ENCODE assay signal across 26 mouse cellular contexts in the genomic region with DNA sequence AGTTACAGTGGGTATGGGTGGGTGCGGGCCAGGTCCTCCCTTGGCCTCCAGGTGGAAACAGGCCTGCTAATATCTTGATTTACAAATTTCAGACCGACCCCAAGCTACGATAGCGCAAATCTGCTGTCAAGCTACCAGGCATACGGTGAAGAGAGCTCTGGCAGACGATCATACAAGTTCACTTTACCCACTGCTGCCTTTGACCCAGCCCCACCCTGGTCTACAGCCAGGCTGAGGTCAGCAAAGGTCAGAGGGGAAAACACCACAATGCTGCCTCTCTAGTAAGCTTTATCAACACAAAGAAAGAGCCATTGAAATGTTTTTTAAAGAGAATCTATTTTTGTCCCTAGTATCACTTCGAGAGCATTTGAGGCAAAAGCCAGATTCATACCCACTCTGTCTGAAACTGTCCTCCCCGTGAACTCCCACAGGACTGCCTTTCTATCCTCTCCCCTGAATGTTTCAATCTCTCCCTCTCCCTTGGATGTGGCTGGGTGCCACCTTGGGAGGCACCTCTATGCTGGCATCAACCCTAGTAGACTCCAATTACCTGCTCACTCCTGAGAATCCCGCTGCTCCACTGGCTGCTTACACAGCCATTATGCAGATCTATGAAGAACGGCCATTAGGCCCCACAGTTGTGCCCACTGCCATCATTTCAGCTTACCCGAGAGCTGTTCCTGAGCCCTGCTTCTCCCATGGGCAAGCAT. TPM values are rescaled to one million over a fixed set of nuclear protein-coding genes. Genes with fewer than 3 reads are reported as not detected.
DNase-seq lines count a peak whose midpoint lies in the region; TF ChIP-seq lines count a peak whose summit lies in the region.
"Had no signal": no experiment of that assay in that cellular context is flagged by ENCODE, and none has a peak within 500 bp of the region (broad histone marks: within the 10 kb centered on the region; RNA-seq: fewer than 3 reads in every experiment).

No protein-coding gene starts in this region.

- H3K4me1 ChIP-seq in ES-E14 (ENCODE audit: control insufficient read depth in 2 of 2, insufficient read depth in 2 of 2, low read length in 2 of 2, poor library complexity in 1 of 2): peaks cover 8 to 14% of the 10 kb centered on the region in 2 experiments; a peak in 2 of 4 replicates
- H3K4me1 ChIP-seq in small intestine, adult 2 months (ENCODE audit: control insufficient read depth, insufficient read depth, insufficient read length, low read length): peaks cover 22% of the 10 kb centered on the region; the same call in 1 of the 2 replicates
- H3K4me1 ChIP-seq: midbrain, embryonic 15.5 days; stomach, embryonic 15.5 days had no signal

- H3K9me3 ChIP-seq in ES-E14 (ENCODE audit: control insufficient read depth, insufficient read depth, low read depth, low read length): no peaks in the 10 kb centered on the region
- H3K9me3 ChIP-seq: heart, embryonic 15.5 days; midbrain, embryonic 15.5 days; stomach, embryonic 15.5 days had no signal

- H3K9ac ChIP-seq in ES-E14 (ENCODE audit: insufficient read depth, low read depth, low read length, poor library complexity, severe bottlenecking): no peak overlapping the region
- H3K9ac ChIP-seq: heart, embryonic 15.5 days; hindbrain, embryonic 14.5 days; liver, embryonic 14.5 days; midbrain, embryonic 15.5 days; stomach, embryonic 15.5 days had no signal

- WGBS in small intestine, adult 2 months: 73% methylated on average over 11 of the region's 11 CpGs

- intact Hi-C loops in gastrocnemius, postnatal 14 days (cut with DNase I; ENCODE audit: low total_unique reads): no loop called here

- peaks cover 25% of the 10 kb centered on the region for H3K36me3 ChIP-seq in ES-E14 (ENCODE audit: control insufficient read depth, insufficient read depth, low read length, poor library complexity, severe bottlenecking)
- H3K36me3 ChIP-seq in small intestine, adult 2 months (ENCODE audit: control insufficient read depth, insufficient read depth, low read length): peaks cover 61% of the 10 kb centered on the region
- H3K36me3 ChIP-seq: heart, embryonic 15.5 days; midbrain, embryonic 15.5 days had no signal

- no peak for TF ChIP-seq CTCF in small intestine, adult 2 months (IDR thresholded peaks at IDR 0.05; ENCODE audit: extremely low read depth, insufficient read length, insufficient replicate concordance, low read depth, low read length)

- peak overlapping the region; percentile 40; the same call in 1 of the 2 replicates for H3K27ac ChIP-seq in ES-E14 (ENCODE audit: insufficient read depth, low read depth, low read length, poor library complexity, severe bottlenecking)
- H3K27ac ChIP-seq in small intestine, adult 2 months (ENCODE audit: insufficient read depth, low read depth, low read length): peak overlapping the region; percentile 19; the same call in 1 of the 2 replicates
- H3K27ac ChIP-seq: heart, embryonic 15.5 days; hindbrain, embryonic 14.5 days; liver, embryonic 14.5 days; midbrain, embryonic 15.5 days; stomach, embryonic 15.5 days had no signal

- in situ Hi-C loops in ES-E14 (cut with MboI; ENCODE audit: low sequenced_read_pairs in 2 of 2, unreplicated experiment in 2 of 2): no loop called here

- H3K4me3 ChIP-seq in ES-E14 (ENCODE audit: insufficient read depth in 1 of 2, low read depth in 1 of 2, low read length in 2 of 2, poor library complexity in 1 of 2, severe bottlenecking in 1 of 2): no peak overlapping the region
- H3K4me3 ChIP-seq in small intestine, adult 2 months (ENCODE audit: low read depth, low read length): no peak overlapping the region
- H3K4me3 ChIP-seq: erythroblast, embryonic 14.5 days; heart, embryonic 15.5 days; midbrain, embryonic 15.5 days; stomach, embryonic 15.5 days had no signal

- TF ChIP-seq POLR2A in small intestine, adult 2 months (IDR thresholded peaks at IDR 0.05; ENCODE audit: low read depth, low read length): no peak

- no peaks in the 10 kb centered on the region for H3K27me3 ChIP-seq in small intestine, adult 2 months (ENCODE audit: control insufficient read depth, insufficient read depth, low read length)
- H3K27me3 ChIP-seq: heart, embryonic 15.5 days; midbrain, embryonic 15.5 days; stomach, embryonic 15.5 days had no signal

- peak; percentile 68 for DNase-seq in cerebellum, adult 9-11 months
- DNase-seq in cerebellum, adult 8-10 months: no peak
- peak; percentile 33 for DNase-seq in gastrocnemius, postnatal 14 days
- no peak for DNase-seq in gastrocnemius, postnatal 10 days
- DNase-seq in ES-E14 (ENCODE audit: low read depth, low spot score): no peak
- no peak for DNase-seq in lung, postnatal 14 days
- DNase-seq: adrenal gland, postnatal 14 days; heart, postnatal 36 days; kidney, adult 9 months; kidney, postnatal 10 days; layer of hippocampus, adult 9-11 months; liver; lung, adult 2 months; lung, postnatal 10 days; thymus, adult 18-20 months; thymus, postnatal 25 days had no signal

TF ChIP-seq in ES-E14, 5 proteins besides CTCF, POLR2A, EP300 and RAD21:
- TF ChIP-seq HCFC1 (IDR thresholded peaks at IDR 0.05; ENCODE audit: borderline replicate concordance, insufficient read depth, low read length) (no peak), ZNF384 (IDR thresholded peaks at IDR 0.05; ENCODE audit: low read depth, low read length) (no peak), ZC3H11A (IDR thresholded peaks at IDR 0.05; ENCODE audit: borderline replicate concordance, low read depth, low read length) (no peak), CHD2 (IDR thresholded peaks at IDR 0.05; ENCODE audit: low read depth, low read length) (no peak), MAFK (IDR thresholded peaks at IDR 0.05; ENCODE audit: insufficient read depth, low read depth, low read length) (no peak)

RNA-seq across cellular contexts. Expression of gene Chga, which starts 53.2 kb away (rescaled TPM):
- not detected for total RNA-seq in gastrocnemius, postnatal 14 days (2021)
- total RNA-seq in gastrocnemius, postnatal 10 days (2021): under 1 TPM; 0.21 to 0.36 TPM
- 11.9 and 26.5 TPM in 2 replicates for total RNA-seq in ES-E14 (2012; rRNA removed)
- 26.1 and 73.7 TPM in 2 replicates for polyA plus RNA-seq in small intestine, adult 2 months (2012; rRNA removed)
- total RNA-seq: granulocyte monocyte progenitor cell, adult 5-6 weeks; heart, postnatal 36 days had no signal
- polyA plus RNA-seq: activated CD4-positive, CD25-positive, alpha-beta regulatory T cell, adult 4 months; CD4-positive, CD25-positive, alpha-beta regulatory T cell, adult 4 months had no signal

Comparison
In these comparisons a context has a peak if more than half of its experiments do, and no peak if none do; other contexts are left out.
1. DNase-seq: peak in cerebellum, adult 9-11 months (single experiment) and gastrocnemius, postnatal 14 days (single experiment); none in cerebellum, adult 8-10 months (single experiment), gastrocnemius, postnatal 10 days (single experiment), ES-E14 (single experiment) and lung, postnatal 14 days (single experiment).